Mouse (Mus musculus): ENCODE results near the gene Tmem63b.
"Not testable (repeated sequence)": the region's sequence is repeated elsewhere in the genome, so short reads cannot be mapped to it uniquely, and the experiment has no call there.

The Tmem63b gene

DNA sequence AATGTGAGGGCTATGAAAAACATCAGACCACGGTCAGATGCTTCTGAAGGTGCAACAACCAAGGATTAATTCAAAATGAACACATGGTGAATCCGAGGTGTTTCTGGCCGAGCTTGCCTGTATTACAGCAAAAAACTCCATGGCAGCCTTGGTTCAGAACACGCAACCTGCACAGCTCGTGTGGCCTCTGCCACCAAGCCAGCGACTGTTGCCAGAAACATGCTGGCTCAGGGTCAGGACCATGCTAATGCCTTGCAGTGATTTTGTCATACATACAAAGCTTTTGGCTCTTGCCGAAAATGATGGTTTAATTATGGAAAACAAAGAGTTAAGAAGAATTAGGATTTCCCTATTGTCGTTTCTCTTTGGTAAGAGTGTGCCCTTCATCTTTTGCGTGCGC is 18.7 kb downstream of the Tmem63b start:
- DNase-seq, result no peak

DNA sequence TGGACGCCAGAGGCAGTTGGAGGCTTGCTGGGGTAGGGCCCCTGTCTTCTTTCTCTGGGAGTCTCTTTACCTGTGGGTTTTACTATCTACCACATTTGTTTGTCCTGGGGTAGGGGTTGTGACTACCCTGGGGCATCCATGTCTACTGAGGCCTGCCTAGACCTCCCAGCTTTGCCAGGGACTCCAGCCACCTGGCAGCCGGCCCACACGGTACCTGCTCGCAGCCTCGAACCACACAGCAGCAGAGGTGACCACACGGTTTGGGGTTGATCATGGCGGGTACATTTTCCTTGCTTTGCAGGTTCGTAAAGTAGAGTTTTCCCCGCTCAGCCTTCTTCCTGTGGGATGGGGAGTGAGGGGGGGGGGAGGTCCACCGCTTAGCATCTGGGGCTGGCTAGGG is 19.2 kb downstream of the Tmem63b start:
- DNase-seq, result no peak

DNA sequence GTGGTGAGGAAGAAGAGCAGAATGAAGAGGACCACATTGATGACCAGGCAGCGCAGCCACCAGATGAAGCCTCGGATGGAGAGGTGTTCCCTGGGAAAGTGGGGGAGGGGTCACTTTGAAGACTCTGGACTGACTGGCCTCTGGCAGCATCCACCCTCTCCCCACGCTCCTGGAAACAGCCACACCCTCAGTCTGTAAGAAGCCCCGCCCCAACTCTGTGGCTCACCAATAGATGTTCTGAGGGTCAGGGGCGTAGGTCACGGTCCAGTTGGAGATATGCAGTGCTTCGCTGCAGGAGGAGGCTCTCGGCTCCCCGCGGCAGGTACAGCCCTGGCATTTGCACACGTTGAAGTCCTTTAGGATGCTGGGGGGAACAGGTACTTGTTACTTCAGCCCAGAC is 20.6 kb downstream of the Tmem63b start:
- DNase-seq, result no peak

DNA sequence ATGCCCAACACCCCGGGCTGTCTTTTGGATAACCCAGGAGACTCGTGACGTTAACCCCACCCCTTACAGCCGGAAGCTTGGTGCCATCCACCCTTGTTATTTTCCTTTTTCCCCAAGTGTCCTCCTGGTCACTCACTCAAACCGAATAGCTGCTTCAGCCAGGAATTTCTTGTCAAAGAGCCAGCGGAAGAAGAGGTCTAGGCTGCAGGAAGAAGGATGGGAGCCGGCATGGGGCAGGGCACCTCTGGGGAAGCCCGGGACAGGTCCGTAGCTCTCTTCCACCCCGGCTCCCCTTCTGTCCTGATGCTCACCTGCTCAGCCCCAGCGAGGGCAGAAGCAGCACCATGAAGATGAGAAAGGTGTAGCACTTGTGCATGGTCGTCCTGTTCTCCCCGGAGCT is 22.1 kb downstream of the Tmem63b start:
- peak in 1 of 2 experiments; percentile 6 for DNase-seq

DNA sequence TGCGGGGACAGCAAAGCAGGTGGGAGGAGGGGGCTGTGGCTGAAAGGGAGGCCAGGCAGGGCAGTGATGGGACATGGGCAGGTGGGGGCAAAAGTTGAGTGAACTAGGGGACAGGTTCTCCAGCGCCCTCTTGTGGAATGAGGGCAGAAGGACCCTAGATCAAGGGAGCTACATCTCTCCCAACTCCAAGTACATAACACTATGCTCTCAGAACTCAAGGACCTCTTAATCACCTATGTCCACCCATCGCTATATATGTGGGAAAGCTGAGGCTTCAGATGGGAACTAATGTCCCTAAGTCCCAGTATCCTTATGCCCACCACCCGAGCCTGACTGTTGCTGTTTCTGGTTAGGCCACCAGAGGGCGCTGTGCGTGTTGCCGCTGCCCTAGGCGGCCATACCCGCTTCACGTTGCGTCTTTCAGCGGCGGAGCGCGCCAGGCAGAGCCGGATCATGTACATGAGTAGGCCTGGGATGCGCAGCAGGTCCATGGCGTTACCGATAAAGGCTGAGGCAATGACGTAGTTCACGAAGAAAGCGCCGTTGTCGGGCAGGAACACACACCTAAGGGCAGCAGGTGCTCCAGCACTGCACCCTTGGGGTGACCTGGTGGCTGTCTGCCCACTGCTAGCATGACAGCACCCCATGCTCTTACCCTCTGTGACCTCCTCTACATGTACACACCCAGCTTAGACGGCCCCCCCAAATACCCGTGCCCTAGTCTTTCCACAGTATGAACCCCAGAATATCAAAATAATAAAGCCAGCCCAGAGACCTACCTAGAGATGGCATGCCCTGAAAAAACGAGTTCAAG is 23.4 kb downstream of the Tmem63b start:
- DNase-seq, result peak; percentile 49 to 87

DNA sequence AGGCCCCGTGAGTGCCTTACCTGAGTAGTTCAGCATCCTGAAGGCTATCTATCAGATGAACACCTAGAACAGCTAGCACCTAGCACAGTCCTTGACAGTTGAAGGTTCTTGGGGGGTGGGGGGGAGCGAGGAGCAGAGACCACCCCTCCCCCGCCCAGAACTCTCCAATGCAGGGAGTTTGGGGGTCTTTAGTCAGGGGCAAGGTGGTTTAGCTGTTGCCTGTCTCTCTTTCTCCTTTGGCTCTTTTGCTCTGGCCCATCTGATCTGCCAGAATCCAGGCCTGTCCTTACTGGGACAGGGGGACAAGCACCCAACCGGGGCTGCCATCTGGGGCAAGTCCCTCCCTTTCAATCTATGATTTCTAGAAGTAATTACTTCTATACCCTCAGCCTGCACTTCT is 27.5 kb downstream of the Tmem63b start, which contains the start of gene Capn11:
Gene Capn11 (minus strand): TSS at position 101 of the 400 bp plus-strand sequence.
- no peak for DNase-seq

DNA sequence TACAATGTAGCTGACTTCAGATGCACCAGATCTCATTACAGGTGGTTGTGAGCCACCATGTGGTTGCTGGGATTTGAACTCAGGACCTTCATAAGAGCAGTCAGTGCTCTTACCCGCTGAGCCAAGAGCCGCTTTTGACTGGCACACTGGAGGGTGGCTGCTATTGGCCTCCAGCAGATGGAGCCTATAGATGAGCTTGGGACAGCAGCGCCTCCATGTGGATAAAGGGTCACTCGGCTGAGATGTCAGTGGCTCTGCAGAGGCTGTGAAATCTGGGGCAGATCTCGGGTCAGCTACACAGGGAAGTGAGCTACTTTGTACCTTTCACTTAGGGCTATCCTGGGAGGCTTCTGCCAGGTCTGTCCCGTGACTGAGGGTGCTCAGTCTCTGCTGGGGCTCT is 30.9 kb downstream of the Tmem63b start:
- DNase-seq, result peak; percentile 8 to 36

DNA sequence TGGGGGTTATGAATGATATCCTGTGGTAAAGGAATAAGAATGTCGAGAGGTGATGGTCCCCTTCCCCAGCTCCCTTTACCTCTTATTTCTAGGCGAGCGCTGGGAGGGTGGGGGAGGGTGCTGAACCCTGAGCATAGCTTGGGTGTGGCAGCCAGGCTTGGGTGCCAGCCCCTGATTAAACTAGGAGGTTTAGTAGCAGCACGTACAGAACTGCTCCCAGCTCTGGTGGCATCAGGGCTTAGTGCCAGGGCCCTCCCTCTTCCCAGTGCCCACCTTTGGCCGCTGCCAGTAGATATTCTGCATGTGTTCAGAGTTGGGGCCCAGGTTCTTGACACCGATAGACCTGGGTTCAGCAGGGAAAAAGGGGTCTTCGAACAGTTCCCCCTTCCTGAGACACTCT is 33.5 kb downstream of the Tmem63b start:
- no peak for DNase-seq

DNA sequence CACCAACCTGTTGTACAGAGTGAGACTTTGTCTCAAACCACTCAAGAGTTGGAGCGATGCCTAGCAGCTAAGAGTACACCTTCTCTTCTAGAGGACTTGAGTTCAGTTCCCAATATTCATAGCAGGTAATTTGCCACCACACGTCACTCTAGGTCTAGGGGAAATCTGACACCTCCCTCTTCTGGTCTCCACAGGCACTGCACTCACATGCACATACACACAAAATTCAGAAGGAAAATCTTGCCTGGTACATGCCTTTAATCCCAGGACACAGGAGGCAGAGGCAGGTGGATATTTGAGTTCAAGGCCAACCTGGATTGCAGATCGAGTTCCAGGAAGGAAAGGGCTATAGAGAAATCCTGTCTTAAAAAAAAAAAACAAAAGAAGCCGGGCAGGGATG is 42.5 kb downstream of the Tmem63b start:
- no peak for DNase-seq

DNA sequence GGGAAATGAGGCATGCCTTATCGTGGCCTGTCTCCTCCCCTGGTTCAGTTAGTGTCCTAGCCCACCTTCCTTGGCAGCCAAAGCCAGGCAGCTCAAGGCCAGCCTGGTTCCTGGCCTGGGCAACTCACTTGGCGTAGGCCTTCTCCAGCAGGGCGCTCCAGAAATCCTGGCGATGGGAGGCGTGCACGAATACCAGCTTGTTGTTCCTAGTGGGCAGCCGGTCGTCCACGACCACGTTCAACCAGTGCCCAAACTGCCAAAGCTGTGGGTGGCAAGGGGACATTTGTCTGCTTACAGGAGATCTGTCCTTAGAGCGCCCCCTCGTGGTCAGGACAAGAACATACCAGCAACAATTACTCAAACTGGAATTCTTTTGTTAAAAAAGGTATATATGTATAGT is 44.0 kb downstream of the Tmem63b start:
- DNase-seq, result peak; percentile 41 to 86

DNA sequence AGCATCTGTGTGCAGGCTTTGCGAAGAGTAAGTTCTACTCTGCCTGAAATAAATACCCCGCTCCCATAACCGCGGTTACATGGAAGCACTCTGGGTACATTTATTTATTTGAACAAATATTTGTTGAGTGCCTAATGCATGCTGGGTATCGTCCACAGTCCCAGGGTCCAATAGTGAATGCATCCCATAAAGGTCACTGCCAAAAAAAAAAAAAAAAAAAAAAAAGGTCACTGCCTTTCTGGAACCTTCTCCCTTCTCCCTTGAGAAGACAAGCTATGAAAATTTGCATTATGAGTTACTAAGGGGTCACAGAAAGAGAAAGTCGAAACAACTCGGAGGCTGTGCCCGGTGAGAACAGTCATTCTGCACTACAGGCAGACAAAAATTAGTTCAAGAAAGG is 44.7 kb downstream of the Tmem63b start:
- no peak for DNase-seq

DNA sequence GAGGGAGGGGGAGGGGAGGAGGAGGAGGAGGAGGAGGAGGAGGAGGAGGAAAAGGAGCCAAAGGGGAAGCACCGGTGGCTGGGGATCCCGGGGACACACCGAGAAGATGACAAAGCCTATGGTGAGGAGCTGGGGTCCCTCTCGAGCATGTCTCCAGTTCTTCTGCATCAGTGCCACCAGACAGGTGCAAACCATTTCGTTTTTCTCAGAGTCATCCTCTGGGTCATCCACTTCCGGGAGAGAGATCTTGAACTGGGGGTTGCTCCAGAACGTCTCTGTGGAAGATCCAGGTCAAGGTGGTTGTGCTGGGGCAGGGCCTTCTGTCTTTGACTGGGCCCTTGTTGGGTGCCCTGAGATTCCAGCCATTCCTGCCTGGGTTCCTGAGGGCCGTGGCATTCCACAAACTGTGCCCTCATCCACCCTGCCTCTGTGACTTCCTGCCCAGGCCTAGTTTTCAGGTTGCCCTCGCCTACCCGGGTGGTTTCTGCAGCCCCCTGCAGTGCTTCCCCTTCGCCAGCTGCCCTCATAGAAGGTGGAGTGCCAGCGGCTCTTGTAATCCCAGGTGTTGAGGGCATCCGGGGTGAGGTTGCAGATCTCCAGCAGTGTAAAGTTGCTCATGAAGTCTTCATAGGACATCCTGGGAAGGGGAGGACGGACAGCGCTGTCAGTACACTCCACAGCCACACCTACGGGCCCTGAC is 48.0 kb downstream of the Tmem63b start:
- DNase-seq, result no peak

DNA sequence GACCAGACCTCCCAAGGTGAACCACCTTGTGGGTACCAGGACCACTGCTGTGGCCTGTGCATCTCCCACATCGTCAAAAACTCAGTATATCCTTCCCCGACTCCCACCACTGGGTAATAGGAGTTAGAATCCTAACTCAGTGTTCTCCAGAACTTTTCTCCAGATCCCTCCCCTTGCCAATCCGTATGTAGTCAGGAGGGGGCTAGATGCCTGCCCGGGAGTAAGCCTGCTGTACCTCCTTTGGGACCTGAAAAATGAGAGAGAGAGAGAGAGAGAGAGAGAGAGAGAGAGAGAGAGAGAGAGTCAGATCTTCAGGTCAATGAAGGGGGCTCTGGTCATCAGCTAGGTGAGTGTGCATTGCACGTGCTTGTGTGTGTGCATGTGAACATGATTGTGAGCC is 52.7 kb downstream of the Tmem63b start:
- DNase-seq, result no peak

DNA sequence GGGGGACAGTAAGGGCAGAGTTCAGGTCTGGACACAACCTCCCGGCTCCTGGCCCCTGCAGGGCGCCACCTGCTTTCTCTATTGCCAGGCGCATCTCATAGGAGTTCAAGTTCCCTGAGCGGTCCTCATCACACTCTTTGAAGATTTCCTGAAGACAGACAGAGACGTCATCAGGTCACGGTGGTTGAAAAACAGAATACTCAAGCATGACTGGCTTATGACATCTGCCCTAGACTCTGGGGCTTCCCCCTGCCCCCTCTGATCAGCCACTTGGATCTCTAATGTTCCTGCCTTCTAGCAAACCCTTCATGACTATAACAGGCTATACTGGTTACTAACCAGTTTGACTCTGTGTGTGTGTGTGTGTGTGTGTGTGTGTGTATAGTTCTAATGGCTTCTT is 54.8 kb downstream of the Tmem63b start:
- DNase-seq, result no peak

DNA sequence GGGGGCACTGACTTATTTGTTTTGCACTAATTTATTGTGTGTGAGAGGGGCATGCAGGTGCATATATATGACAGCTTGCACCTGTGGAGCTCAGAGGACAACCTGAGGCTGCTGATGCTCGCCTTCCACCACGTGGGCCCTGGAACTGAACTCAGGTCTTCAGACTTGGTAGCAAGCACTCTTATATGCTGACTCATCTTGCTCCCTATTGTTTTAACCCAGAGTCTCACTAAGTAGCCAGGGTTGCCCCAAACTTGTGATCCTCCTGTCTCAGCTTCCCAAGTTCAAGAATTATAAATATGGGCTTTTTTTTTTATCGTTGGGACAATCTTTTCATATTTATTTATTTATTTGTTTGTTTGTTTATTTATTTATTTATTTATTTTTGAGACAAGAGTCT is 55.7 kb downstream of the Tmem63b start:
- no peak for DNase-seq

DNA sequence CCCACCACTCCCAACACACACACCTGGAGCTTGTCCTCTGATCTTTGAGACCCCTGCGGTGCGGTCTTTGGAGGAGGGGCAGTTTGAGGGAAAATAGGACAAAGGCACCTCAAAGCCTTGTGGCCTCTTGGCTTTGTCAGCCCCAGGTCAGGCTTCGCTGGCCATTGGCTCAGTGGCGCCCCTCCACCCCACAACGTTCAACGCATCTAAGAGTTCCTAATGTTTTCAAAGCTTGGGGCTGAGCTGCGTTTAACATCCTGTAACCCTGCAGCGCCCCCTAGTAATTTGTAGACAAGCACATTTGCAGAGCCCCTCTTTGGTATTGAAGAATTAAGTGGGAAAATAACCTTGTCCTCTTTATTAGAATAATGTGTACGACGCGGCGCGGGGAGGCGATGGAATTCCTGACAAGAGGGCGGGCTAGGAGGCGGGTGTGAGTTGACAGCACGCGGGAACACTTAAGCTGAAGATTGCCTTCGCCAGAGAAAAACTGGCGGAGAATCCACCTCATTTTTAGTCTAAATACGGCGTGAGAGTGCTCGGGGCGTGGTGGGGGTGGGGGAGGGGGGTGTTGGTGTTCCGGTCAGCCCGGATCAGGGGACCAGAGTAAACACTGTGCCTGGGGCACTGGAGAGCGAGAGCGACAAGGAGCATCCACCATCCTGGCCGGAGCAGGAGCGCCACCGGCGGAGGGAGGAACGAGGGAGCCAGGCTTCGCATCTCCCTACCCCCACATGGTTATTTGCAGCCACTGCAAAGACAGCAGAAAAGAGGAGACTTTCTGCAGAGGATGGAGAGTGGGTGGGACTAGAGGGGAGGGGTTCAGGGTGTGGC is 56.6 kb downstream of the Tmem63b start:
- peak; percentile 78 to 80 for DNase-seq

DNA sequence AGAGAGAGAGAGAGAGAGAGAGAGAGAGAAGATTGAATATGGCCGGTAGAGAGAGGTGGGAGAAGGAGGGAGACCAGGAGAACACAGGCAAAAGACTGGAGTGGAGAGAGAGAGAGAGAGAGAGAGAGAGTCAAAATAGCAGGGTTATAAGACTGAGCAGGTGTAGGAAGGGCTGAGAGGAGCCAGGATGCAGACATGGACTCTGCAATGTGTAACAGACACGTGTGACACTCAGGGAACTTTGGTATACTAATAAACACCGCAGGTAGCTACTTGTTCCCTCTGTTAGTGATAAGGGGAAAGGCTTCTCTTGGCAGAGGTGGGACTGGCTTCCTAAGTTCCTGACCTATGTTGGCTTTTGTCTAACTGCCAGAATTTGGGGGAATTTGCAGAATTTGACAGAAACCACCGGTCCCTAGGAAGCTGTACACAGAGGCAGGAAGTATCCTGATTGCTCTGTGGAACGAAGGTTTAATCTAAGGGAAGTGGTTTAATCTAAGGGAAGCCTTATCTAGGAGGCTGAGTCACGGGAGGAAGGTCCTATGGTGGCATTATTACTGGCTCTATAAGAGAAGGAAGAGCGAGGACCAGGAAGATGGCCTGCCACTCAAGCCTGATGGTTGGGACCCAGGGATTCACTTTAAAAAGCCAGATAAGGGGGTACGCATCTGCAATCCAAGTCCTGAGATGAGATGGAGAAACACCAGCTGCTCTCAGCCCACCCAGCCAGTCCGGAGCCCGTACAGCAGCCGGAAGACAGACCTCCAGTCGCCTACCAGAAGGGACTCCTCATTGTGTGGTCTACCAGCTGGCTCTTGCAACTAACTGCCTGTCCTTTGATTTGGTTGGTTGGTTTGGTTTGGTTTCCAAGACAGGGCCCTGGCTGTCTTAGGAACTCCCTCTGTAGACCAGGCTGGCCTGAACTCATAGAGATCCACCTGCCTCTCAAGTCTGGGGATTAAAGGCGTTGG is 57.5 kb downstream of the Tmem63b start:
- DNase-seq, result peak in 1 of 2 experiments; percentile 43

DNA sequence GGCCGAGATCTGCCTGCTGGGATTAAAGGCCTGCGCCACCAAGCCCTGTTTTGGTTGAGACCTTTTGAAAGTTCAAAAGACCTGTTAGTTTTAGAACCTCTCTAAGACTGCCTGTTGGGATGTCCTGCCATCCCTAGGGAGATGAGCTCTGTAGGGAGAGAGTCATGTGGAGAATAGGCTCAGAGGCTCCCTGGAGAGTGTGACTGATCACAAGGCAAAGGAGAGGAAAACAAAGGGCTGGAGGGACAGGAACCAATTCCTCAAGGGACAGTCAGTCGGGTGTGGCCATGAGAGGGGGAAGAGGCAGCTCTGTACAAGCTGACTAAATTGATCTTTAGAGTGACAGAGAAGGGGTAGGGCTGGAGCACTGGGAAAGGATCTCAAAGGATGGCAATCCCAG is 58.5 kb downstream of the Tmem63b start:
- no peak for DNase-seq

DNA sequence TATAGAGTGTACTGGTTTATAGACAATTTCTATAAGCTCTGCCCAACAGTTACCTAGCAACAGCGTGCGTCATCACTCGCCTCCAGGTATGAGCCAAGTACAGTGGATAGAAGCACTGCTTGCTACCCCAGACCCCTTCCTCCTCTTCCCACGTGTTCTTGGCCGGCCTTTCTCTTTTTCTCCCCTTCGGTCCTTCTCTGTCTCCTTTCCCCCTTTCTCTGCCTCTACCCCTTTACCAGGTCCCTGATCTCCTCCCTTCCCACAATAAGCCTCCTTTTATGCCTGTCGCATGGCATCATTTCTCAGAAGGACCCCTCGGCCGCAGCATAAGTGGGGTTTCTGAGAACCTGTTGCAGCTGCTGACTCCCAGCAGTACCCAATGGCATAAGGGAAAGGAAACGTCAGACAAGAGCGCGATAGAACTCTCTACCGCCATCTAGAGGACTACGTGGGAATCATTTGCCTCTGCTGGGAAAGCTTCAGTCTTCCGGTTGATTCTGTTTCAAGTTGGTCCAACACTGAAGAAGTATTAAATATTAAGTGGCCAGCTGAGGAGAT is 60.0 kb downstream of the Tmem63b start:
- peak; percentile 77 to 80 for DNase-seq

DNA sequence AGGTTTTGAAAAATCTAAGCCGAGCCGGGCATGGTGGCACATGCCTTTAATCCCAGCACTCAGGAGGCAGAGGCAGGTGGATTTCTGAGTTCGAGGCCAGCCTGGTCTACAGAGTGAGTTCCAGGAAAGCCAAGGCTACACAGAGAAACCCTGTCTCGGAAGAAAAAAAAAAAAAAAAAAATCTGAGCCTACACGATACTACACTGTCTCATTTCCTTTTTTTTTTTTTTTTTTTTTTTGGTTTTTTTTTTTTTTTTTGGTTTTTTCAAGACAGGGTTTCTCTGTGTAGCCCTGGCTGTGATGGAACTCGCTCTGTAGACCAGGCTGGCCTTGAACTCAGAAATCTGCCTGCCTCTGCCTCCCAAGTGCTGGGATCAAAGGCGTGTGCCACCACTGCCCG is 63.3 kb downstream of the Tmem63b start:
- DNase-seq, result not testable (repeated sequence)

DNA sequence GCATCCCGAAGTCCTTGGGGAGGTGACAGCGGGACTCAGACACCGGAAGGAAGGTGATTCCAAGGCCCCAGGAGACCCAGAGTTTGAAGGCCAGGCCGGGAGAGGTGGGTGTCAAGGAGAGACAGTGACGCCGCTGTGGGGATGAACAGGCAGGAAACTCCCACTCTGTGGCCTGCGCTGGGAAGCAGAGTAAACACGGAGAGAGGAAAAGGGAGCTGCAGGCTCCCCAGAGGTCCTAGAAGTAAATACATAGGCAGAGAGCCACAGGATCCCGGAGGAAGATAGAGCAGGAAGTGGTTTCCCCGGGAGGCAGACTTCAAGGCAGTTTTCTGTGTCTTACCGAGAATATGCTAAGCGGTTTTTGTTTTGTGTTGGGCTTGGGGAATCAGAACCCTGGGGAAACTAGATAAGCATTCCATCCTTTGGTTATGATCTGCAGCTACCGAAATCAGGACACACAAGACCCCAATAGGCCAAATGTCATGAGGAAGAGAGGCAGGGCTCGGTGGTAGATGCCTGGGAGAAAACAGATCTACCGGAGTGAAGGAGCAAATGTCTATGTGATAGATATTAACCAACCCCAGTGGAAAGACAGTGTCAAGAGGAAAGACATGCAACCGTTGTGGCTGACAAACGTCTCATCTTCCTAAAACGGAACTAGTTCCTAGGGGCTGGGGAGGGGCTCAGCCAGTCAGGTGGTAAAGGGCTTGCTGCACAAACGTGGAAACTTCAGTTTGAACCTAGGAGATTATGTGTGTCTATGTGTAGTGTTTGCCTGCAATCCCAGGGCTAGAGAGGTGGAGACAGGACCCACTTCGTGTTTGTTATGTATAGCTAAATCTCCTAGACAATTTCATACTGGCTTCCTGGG is 67.1 kb downstream of the Tmem63b start:
- peak; percentile 57 for DNase-seq

All from kidney, postnatal 36 days (tissue).